Mouse (Mus musculus) megakaryocyte, adult 5-6 weeks (primary cell): ENCODE data around the gene Myf5. TPM values are rescaled to one million over a fixed set of nuclear protein-coding genes. Genes with fewer than 3 reads are reported as not detected.

Experiments used
- ATAC-seq: 2 replicates; pipeline ENCODE4 v1.8.0; 2016; ENCODE audit warnings: mild to moderate bottlenecking, inconsistent platforms; ENCODE audit not compliant: poor library complexity, severe bottlenecking
- total RNA-seq, 2 experiments: library from RNA; stranded (forward) in 1 of 2; stranded (reverse) in 1 of 2; fragments of 153-499, 151-499 nt in 1 of 2; fragments of 221-1000, 200-1000 nt in 1 of 2; gene quantifications; 2 replicates each; pipeline versions ENCODE4 v1.2.3 to v1.2.4; 2015 to 2017

Myf5 gene
- total RNA-seq, 2 experiments from 2014 or later: not detected

- peak; percentile 52; the same call in 1 of the 2 replicates for ATAC-seq
These were observed 43.2 kb downstream of the Myf5 start for GRCm38 (mm10) chr10:107442781-107443180.

- ATAC-seq: no peak; the same call in 1 of the 2 replicates
These were observed 49.0 kb downstream of the Myf5 start for GRCm38 (mm10) chr10:107436967-107437366.

Other genes starting within 250 kb of the Myf5 start
- gene Lin7a, start 214.4 kb downstream of the Myf5 start, total RNA-seq (2015): not detected in 2 replicates
- gene Lin7a, start 214.4 kb downstream of the Myf5 start, total RNA-seq (2017): not detected in 2 replicates
- gene Myf6, start 8.6 kb upstream of the Myf5 start, total RNA-seq (2015): not detected in 2 replicates
- gene Myf6, start 8.6 kb upstream of the Myf5 start, total RNA-seq (2017): not detected in 2 replicates
- gene Ptprq, start 233.9 kb upstream of the Myf5 start, total RNA-seq (2015): not detected in 2 replicates
- not detected in 2 replicates for gene Ptprq, start 233.9 kb upstream of the Myf5 start, total RNA-seq (2017)